Mouse (Mus musculus): ENCODE measurements around the gene Hoxd12.

Hoxd12 gene

DNA sequence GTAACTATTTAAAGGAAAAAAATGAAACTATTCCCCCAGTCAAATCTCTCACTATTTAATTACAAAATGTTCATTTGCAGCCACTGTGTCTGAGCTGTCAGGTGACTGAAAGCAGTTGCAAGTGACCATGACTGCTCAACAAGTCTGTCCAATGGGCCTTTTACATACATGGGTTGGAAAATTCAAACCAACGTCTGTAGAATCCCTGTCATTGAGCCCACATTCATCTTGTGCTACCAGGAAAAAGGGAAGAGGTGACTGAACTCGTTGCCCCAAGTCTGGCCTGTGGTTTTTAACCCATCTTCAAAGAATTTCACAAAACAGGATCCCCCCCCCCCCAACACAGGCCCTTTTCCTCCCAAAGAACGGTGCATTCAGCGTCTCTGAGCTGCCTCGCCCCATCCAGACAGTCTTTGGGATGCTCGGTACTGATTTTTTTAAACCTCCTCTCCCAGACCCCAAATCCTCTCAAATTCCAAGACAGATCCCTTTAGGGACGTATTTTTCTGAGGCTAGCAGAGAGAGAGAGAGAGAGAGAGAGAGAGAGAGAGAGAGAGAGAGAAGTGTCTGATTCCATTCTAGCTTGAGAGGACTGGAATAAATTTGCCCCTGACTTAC lies 21.1 kb downstream of the Hoxd12 start:
- DNase-seq (ENCODE audit: low spot score in 2 of 2): no peak

DNA sequence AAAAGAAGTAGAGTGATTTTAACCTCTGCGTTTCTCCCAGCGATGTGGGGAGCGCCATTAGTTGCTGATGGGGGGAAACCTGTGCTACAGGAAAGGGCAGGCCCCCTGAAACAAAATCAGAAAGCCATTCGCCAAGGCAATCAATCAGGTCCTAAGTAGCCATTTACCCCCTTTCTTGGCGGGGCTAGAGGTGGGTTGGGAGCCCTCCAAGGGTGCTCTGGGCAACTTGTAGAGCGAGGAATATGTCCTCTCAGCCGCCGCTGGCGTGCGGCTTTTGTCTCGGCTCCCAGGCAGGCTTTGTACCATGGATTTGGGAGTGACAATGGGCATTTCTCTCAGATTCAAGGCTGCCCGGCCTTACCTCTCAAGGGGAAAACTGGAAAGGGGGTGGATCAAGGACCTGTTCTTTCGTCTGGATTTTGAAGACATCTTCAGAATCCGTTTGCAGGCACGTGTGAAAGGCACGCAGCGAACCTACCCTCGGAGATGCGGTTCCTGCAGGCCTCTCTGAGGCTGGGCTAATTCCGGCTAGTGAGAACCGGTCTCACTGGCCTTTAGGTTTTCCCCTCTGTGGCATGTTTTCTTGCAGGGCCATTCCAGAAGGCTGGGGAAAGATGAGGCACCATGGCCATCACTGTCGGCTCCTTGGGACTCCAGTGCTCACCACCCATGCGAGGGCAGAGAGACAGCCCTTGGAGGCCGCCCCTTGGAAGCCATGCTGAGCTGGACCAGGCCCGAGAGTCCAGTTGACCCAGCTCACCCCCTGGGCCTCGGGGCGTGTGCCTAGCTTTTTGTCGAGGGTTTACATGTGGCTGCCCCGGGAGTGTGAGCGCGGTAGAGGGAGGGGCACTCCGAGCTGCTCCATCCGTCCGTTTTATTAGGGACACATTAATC lies 21.9 kb downstream of the Hoxd12 start:
- DNase-seq (ENCODE audit: low spot score in 2 of 2): no peak

GRCm38 (mm10) chr2:74697567-74698121 lies 22.8 kb downstream of the Hoxd12 start, which contains the start of gene Hoxd9:
Hoxd9 (plus strand) TSS chr2:74697727.
- DNase-seq (ENCODE audit: low spot score in 2 of 2): no peak

DNA sequence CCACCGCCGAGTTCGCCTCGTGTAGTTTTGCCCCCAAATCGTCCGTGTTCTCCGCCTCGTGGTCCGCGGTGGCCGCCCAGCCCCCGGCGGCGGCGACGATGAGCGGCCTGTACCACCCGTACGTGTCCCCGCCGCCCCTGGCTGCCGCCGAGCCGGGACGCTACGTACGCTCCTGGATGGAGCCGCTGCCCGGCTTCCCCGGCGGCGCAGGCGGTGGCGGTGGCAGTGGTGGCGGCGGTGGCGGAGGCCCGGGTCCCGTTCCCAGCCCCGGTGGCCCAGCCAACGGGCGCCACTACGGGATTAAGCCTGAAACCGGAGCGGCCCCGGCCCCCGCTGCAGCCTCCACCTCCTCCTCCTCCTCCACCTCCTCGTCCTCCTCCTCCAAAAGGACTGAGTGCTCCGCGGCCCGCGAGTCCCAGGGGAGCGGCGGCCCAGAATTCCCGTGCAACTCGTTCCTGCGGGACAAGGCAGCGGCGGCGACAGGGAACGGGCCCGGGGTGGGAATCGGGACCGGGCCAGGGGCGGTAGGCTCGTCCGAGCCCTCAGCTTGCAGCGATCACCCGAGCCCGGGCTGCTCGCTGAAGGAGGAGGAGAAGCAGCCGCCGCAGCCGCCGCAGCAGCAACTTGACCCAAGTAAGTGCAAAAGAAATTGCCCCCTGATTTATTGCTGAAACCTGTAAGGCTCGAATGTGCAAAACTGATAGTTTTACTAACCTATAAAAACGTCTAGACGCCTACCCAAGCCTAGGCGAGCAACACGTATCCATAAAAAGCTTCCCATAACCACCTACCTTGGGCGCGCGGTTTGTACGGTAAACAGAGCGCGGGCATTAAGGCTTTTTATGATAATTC lies 23.6 kb downstream of the Hoxd12 start:
- DNase-seq (ENCODE audit: low spot score in 2 of 2): no peak

GRCm38 (mm10) chr2:74699053-74699430 lies 24.2 kb downstream of the Hoxd12 start:
- DNase-seq (ENCODE audit: low spot score in 2 of 2): no peak

GRCm38 (mm10) chr2:74699664-74700545 lies 25.1 kb downstream of the Hoxd12 start:
- no peak for DNase-seq (ENCODE audit: low spot score in 2 of 2)

DNA sequence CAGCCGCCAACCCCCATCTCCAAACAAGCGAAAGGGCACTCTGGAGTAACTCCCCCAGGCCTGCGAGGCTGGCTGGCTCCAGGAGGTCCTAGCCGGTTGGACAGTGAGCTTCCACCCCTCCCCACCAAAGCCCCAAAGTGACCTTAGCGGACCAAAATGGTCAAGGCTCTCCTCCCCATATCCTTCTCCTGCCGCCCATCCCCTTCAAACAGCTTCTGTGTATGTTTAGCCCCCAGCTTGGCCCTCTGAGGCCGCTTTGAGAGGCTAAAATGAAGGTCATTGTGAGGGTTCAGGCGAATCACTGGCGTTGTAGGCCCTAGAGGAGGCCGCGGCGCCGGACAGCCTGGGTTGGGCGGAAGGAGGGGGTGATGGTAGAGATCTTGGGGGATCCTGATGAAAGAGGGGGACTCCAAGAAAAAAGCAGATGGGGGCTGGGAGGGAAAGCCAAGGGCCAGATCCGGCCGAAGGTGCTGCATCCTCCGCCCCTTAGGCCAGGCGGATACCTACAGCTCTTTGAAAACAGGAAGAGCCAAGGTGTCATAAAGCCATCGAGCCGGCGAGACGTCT lies 25.8 kb downstream of the Hoxd12 start:
- DNase-seq (ENCODE audit: low spot score in 2 of 2): no peak

GRCm38 (mm10) chr2:74701949-74702819 lies 27.4 kb downstream of the Hoxd12 start:
- DNase-seq (ENCODE audit: low spot score in 2 of 2): peak; percentile 24 to 51

GRCm38 (mm10) chr2:74702820-74703219 lies 28.0 kb downstream of the Hoxd12 start:
- DNase-seq (ENCODE audit: low spot score in 2 of 2): no peak

GRCm38 (mm10) chr2:74703317-74703716 lies 28.5 kb downstream of the Hoxd12 start:
- no peak for DNase-seq (ENCODE audit: low spot score in 2 of 2)

DNA sequence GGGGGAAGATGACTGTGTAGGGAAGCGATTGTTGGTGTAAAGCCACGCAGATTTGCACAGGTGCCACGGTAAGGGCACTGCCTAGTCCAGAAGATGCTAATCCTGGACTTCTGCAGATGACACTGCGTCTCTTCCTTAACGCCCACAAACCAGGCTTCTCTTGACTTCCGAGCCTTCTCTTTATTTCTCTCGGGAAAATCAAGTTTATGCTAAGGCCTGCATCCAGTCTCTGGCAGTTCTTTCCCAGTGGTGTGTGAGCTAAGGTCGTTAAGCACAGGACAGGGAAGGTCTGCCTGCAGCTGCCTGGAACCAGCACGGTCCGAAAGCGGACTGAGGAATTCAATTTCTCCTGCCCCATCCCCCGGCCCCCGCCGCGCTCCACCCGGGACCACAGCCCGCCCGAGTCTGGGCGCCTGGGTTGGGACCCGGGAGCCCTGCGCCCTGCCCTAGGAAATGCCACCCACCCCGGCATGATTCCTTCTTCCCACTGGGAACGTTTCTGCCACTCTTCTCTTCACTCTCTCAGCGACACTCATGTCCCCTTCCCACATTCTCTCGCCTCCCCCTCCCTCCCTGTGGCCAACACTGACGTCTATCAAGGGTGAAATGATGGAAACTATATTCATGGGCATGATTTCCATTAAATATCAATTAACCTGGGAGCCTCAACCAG lies 29.0 kb downstream of the Hoxd12 start:
- DNase-seq (ENCODE audit: low spot score in 2 of 2): no peak

- no peak for DNase-seq (ENCODE audit: low spot score in 2 of 2)
Measured at GRCm38 (mm10) chr2:74704393-74704998, 29.7 kb downstream of the Hoxd12 start, which contains the start of gene Hoxd8. Hoxd8 (plus strand) TSS chr2:74704615.

DNA sequence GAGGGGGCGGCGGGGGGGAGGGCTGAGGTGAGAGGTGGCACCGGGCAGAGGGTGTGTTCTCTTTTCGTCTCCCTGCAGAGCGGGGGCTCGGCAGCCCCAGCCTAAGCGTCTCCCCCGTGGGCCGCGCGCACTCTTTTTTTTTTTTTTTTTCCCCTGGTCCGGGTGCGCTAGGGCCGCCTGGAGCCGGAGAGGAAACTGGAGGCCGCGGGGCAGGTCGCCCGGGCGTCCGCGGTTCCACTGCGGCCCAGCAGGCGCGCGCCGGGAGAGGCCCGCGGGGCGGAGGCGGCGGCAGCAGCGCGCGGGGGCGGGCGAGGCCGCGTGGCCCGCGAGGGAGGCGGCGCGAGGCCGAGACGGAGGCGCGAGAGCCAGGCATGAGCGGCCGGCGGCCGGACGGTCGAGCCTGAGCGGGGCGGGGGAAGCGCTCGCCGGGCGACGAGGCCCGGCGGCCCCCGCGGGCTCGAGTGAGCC lies 30.2 kb downstream of the Hoxd12 start:
- DNase-seq (ENCODE audit: low spot score in 2 of 2): no peak

GRCm38 (mm10) chr2:74705467-74706089 lies 30.8 kb downstream of the Hoxd12 start:
- DNase-seq (ENCODE audit: low spot score in 2 of 2): no peak

DNA sequence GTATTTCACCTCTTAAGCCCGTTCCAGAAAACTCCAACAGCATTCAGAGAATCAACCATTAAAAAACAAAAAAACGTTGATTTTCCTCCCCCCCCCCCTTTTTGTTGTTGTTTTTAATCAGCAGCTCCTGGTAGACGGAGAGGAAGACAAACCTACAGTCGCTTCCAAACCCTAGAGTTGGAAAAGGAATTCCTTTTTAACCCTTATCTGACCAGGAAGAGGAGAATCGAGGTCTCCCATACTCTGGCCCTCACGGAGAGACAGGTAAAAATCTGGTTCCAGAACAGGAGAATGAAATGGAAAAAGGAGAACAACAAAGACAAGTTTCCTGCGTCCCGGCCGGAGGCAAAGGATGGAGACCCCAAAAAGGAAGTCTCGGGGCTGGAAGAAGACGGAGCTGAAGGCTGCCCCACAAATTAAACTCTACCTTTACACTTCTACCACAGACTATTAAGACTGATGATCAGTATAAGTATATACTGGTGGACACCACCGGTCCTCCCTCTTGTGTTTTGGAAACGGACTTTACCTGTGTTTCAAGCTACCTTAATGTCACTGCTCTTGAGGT lies 31.7 kb downstream of the Hoxd12 start:
- DNase-seq (ENCODE audit: low spot score in 2 of 2): no peak

- no peak for DNase-seq (ENCODE audit: low spot score in 2 of 2)
Measured at GRCm38 (mm10) chr2:74707599-74707998, 32.8 kb downstream of the Hoxd12 start.

GRCm38 (mm10) chr2:74708676-74709075 lies 33.9 kb downstream of the Hoxd12 start:
- DNase-seq (ENCODE audit: low spot score in 2 of 2): no peak

Measured in right cerebral cortex, postnatal 36 days (tissue).